Mouse (Mus musculus) CH12.LX (cell line): ENCODE data around the gene Pafah2. TPM values are rescaled to one million over a fixed set of nuclear protein-coding genes. Genes with fewer than 3 reads are reported as not detected.

Experiments
- DNase-seq: peaks from one replicate; pipeline ENCODE4 v3.0.0-alpha.2; 2013; ENCODE audit errors: extremely low read depth
- H3K27ac ChIP-seq: 2 replicates; pipeline ENCODE4 v1.5.1; 2012; ENCODE audit warnings: low read depth, mild to moderate bottlenecking, control low read depth, moderate library complexity; ENCODE audit not compliant: insufficient read depth
- H3K27me3 ChIP-seq: replicated peaks from 2 replicates; pipeline ENCODE3; 2012; ENCODE audit warnings: inconsistent platforms
- H3K36me3 ChIP-seq, 2 experiments: replicated peaks in 1 of 2; 2 replicates each; pipeline versions ENCODE3 to v1.6.1; 2012; ENCODE audit warnings: inconsistent platforms in 1 of 2, low read length in 1 of 2, mild to moderate bottlenecking in 1 of 2, mixed read lengths in 1 of 2, moderate library complexity in 1 of 2; ENCODE audit not compliant: control insufficient read depth in 1 of 2, insufficient read depth in 1 of 2
- H3K4me1 ChIP-seq, 2 experiments: 2 replicates each; pipeline ENCODE4 v1.6.1; 2012; ENCODE audit warnings: inconsistent platforms in 1 of 2, moderate library complexity in 1 of 2; ENCODE audit not compliant: insufficient read depth in 2 of 2, control insufficient read depth in 1 of 2
- H3K4me2 ChIP-seq: 2 replicates; pipeline ENCODE4 v1.6.1; 2012; ENCODE audit warnings: low read depth, mild to moderate bottlenecking, control low read depth; ENCODE audit not compliant: poor library complexity, insufficient read depth, severe bottlenecking
- H3K4me3 ChIP-seq, 3 experiments: fragments of 150-350 bp in 1 of 3; sonication (generic) in 1 of 3; replicated peaks in 1 of 3; 2 replicates each; pipeline versions ENCODE3 to v1.5.1; 2011 to 2012; ENCODE audit warnings: low read depth in 2 of 3, low read length in 2 of 3, mild to moderate bottlenecking in 2 of 3, moderate library complexity in 2 of 3, control low read depth in 1 of 3, improper control_type of control experiment in 1 of 3, inconsistent platforms in 1 of 3, mixed read lengths in 1 of 3; ENCODE audit not compliant: poor library complexity in 1 of 3
- H3K79me2 ChIP-seq: replicated peaks from 2 replicates; pipeline ENCODE4 v1.6.1; 2012; ENCODE audit warnings: mild to moderate bottlenecking, moderate library complexity; ENCODE audit not compliant: control insufficient read depth, poor library complexity, insufficient read depth, severe bottlenecking; ENCODE audit errors: extremely low read depth
- H3K9ac ChIP-seq: 2 replicates; pipeline ENCODE4 v1.6.1; 2012; ENCODE audit warnings: low read depth, mild to moderate bottlenecking, control low read depth, moderate library complexity; ENCODE audit not compliant: insufficient read depth
- H3K9me3 ChIP-seq: replicated peaks from 2 replicates; pipeline ENCODE3; 2012; ENCODE audit warnings: low read length, inconsistent platforms, mixed read lengths
- BHLHE40 ChIP-seq: IDR thresholded peaks from 2 replicates; pipeline ENCODE4 v1.6.1; 2011; ENCODE audit warnings: mild to moderate bottlenecking, low read depth, low read length, improper control_type of control experiment
- CTCF ChIP-seq, 2 experiments: IDR thresholded peaks in 1 of 2; conservative IDR thresholded peaks in 1 of 2; 2 replicates each; pipeline ENCODE4 v1.5.1; 2011 to 2012; ENCODE audit warnings: low read depth in 2 of 2, low read length in 2 of 2, improper control_type of control experiment in 1 of 2, inconsistent platforms in 1 of 2, mild to moderate bottlenecking in 1 of 2, moderate library complexity in 1 of 2
- GABPA ChIP-seq: IDR thresholded peaks from 2 replicates; pipeline ENCODE4 v1.6.1; 2012; ENCODE audit warnings: low read depth, low read length, improper control_type of control experiment, inconsistent platforms; ENCODE audit not compliant: insufficient replicate concordance
- HCFC1 ChIP-seq: IDR thresholded peaks from 2 replicates; pipeline ENCODE4 v1.6.1; 2012; ENCODE audit warnings: low read depth, mild to moderate bottlenecking, inconsistent platforms, low read length, improper control_type of control experiment
- JUN ChIP-seq: IDR thresholded peaks from 2 replicates; pipeline ENCODE4 v1.6.1; 2011; ENCODE audit warnings: low read depth, mild to moderate bottlenecking, low read length, improper control_type of control experiment, moderate library complexity; ENCODE audit not compliant: insufficient read depth
- JUND ChIP-seq: conservative IDR thresholded peaks from 2 replicates; pipeline ENCODE4 v1.6.1; 2011; ENCODE audit warnings: low read depth, low read length, improper control_type of control experiment
- MAFK ChIP-seq: IDR thresholded peaks from 2 replicates; pipeline ENCODE4 v1.6.1; 2011; ENCODE audit warnings: low read length, improper control_type of control experiment; ENCODE audit not compliant: insufficient replicate concordance
- MAX ChIP-seq: IDR thresholded peaks from 2 replicates; pipeline ENCODE4 v1.6.1; 2011; ENCODE audit warnings: low read length, improper control_type of control experiment
- MYC ChIP-seq: IDR thresholded peaks from 2 replicates; pipeline ENCODE4 v1.6.1; 2011; ENCODE audit warnings: low read depth, mild to moderate bottlenecking, improper control_type of control experiment, low read length
- NRF1 ChIP-seq: IDR thresholded peaks from 2 replicates; pipeline ENCODE4 v1.6.1; 2014; ENCODE audit warnings: low read depth, mild to moderate bottlenecking, inconsistent platforms, low read length, improper control_type of control experiment, moderate library complexity
- RAD21 ChIP-seq: IDR thresholded peaks from 2 replicates; pipeline ENCODE4 v1.6.1; 2011; ENCODE audit warnings: low read depth, mild to moderate bottlenecking, low read length, improper control_type of control experiment, moderate library complexity
- SMC3 ChIP-seq: IDR thresholded peaks from 2 replicates; pipeline ENCODE4 v1.6.1; 2011; ENCODE audit warnings: low read depth, low read length, improper control_type of control experiment
- TBP ChIP-seq: conservative IDR thresholded peaks from 2 replicates; pipeline ENCODE4 v1.6.1; 2011; ENCODE audit warnings: low read depth, low read length, improper control_type of control experiment
- TCF12 ChIP-seq: IDR thresholded peaks from 2 replicates; pipeline ENCODE4 v1.6.1; 2014; ENCODE audit warnings: low read depth, mild to moderate bottlenecking, inconsistent platforms, low read length, improper control_type of control experiment
- USF1 ChIP-seq: IDR thresholded peaks from 2 replicates; pipeline ENCODE4 v1.6.1; 2014; ENCODE audit warnings: low read depth, mild to moderate bottlenecking, inconsistent platforms, low read length, improper control_type of control experiment
- USF2 ChIP-seq: conservative IDR thresholded peaks from 2 replicates; pipeline ENCODE4 v1.6.1; 2011; ENCODE audit warnings: low read depth, low read length, improper control_type of control experiment
- ZC3H11A ChIP-seq: IDR thresholded peaks from 2 replicates; pipeline ENCODE4 v1.6.1; 2012; ENCODE audit warnings: low read depth, mild to moderate bottlenecking, inconsistent platforms, low read length, improper control_type of control experiment
- dilution Hi-C: fragments of 300-500 bp; cut with MboI; formaldehyde crosslinking; loops from 2 replicates; pipeline ENCODE4 v1.14.3; 2020; ENCODE audit warnings: low sequenced_read_pairs; ENCODE audit not compliant: extremely low pct_unique_long_range_greater_than_20kb, extremely low pct_ligation_motif_present
- in situ Hi-C: fragments of 300-500 bp; cut with MboI; formaldehyde crosslinking; loops from 3 replicates; pipeline ENCODE4 v1.14.3; 2019; ENCODE audit warnings: low sequenced_read_pairs, low pct_ligation_motif_present, low pct_unique_long_range_greater_than_20kb, mixed read lengths
- polyA plus RNA-seq: library from polyadenylated mRNA; unstranded; fragments of >175 nt; gene quantifications from 2 replicates; pipeline ENCODE4 v1.2.1, GENCODE M21; 2012; ENCODE audit warnings: low read depth; ENCODE audit not compliant: insufficient read length
- total RNA-seq, 2 experiments: library from RNA; depleted of rRNA; stranded (reverse); fragments of 300-350 nt in 1 of 2; fragments of >200 nt in 1 of 2; gene quantifications; 2 replicates each; pipeline ENCODE4 v1.2.3; 2012 to 2014

Gene Pafah2
- total and polyA plus RNA-seq, 3 experiments = 8.9 to 10.7 (median 10.4) TPM

DNA sequence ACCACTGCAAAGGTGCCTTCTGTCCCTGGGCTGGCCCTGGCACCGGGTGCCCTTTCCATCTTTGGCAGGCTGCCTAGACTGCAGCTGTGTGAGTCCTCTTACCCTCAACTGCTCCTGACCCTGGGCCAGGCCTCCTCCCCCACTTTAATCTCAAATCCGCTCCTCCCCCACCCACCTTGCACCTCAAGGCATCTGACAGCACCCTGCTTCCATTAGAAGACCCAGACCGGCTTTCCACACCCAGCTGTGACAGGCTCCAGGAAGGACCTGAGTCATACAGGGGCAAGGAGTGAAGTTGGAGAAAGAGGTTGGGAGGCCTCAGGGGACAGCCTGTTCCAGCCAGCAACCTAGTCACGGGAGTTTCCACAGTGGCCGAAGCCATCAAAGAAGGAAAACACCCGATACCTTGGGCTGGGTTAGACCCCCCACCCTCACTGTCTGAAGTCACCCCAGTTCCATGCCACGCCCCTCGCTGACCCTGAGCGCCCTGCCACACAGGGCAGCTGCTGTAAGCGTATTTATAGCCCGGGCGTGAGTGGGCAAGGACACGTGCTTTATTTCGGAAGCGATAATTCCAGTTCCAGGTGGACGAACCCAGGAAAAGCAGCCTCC, 40.2 kb upstream of the Pafah2 start:
- Histone ChIP-seq H3K79me2 (no peaks in the 10 kb centered on the region), H3K4me2 (peak overlapping the region; percentile 18; the same call in 1 of the 2 replicates), H3K27me3 (no peaks in the 10 kb centered on the region), H3K27ac (0 out of 2 replicates have a peak overlapping the region, but pooled peaks have one; percentile 23), H3K9ac (no peak overlapping the region), H3K4me1 (peaks cover 27 to 47% of the 10 kb centered on the region in 2 experiments), H3K4me3 (peak overlapping the region in 1 of 3 experiments; percentile 27), H3K9me3 (no peaks in the 10 kb centered on the region), H3K36me3 (peaks cover 0 to 17% of the 10 kb centered on the region in 2 experiments)
- dilution Hi-C loops = no loop called here
- TF ChIP-seq TCF12 = no peak
- peak; percentile 35; the same call in 1 of the 2 replicates for TF ChIP-seq BHLHE40
- TF ChIP-seq USF1 = no peak
- no peak for TF ChIP-seq MAX
- in situ Hi-C loops = no loop called here
- DNase-seq = no peak

DNA sequence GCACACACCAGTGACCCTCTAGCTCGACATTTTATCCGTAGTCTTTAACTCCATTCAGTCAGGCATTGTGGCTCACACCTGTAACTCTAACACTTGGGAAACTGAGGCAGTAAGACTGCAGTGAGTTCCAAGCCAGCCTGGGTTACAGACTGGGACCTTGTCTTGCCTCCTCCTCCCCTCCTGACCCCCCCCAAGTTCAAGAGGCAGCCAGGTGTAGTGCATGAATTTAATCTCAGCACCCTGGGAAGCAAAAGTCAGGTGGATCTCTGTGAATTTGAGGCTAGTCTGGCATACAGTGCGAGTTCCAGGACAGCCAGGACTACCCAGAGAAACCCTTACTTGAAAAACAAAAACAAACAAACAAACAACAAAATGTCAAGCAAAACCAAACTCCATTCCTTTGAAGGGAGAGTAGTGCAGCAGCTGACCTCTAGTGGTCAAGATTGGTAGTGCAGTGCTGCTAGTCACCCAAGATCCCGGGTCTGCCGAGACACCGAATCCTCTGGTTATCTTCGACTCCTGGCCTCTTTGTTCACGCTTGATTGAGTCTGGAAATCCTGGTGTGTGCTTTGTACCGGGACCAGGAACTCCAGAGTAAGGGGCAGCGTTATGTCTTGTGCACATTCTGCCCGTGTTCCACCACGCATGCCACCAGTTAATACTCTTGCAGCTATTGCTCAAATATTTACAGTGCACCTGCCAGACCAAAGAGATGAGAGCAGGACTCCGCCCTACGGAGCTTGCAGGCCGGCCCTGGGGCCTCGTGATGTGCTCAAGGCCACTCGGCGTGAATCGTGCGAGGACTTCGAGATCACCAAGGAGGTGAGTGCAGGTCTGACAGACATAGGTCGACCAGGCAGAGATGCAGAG, 39.3 kb upstream of the Pafah2 start:
- H3K9ac ChIP-seq = no peak overlapping the region
- no peaks in the 10 kb centered on the region for H3K9me3 ChIP-seq
- H3K27ac ChIP-seq = no peak overlapping the region
- H3K4me3 ChIP-seq = no peak overlapping the region
- peak; percentile 50 for DNase-seq
- H3K4me2 ChIP-seq = no peak overlapping the region
- H3K79me2 ChIP-seq = no peaks in the 10 kb centered on the region
- TF ChIP-seq CTCF (conservative IDR thresholded peaks at IDR 0.05 in 1 of 2, IDR thresholded peaks at IDR 0.05 in 1 of 2; ENCODE audit: low read depth in 2 of 2, low read length in 2 of 2) (peak; percentile 79 to 92), MYC (no peak), JUN (no peak), BHLHE40 (no peak), TBP (no peak), USF1 (no peak), USF2 (no peak), ZC3H11A (no peak), MAFK (no peak), JUND (no peak), SMC3 (peak; percentile 75), GABPA (no peak), MAX (no peak), HCFC1 (no peak), NRF1 (no peak), RAD21 (peak; percentile 75)
- no peaks in the 10 kb centered on the region for H3K27me3 ChIP-seq
- peaks cover 23 to 50% of the 10 kb centered on the region in 2 experiments for H3K4me1 ChIP-seq
- in situ Hi-C loops = no loop called here
- peaks cover 0 to 17% of the 10 kb centered on the region in 2 experiments for H3K36me3 ChIP-seq
- dilution Hi-C loops = no loop called here
